Mouse (Mus musculus) midbrain, postnatal 0 days (tissue): ENCODE data around the gene H2-DMb1. TPM values are rescaled to one million over a fixed set of nuclear protein-coding genes. Genes with fewer than 3 reads are reported as not detected.

Source experiments
- ATAC-seq: fragments of 200-750 bp; cut with Nextera tagmentation; 2 replicates; pipeline ENCODE4 v1.8.0; 2017; ENCODE audit warnings: moderate number of reproducible peaks, mild to moderate bottlenecking, moderate TSS enrichment, moderate library complexity; ENCODE audit not compliant: low FRiP score
- DNase-seq: peaks from one replicate; pipeline ENCODE4 v3.0.0-alpha.2; 2015; ENCODE audit warnings: low spot score
- H3K27ac ChIP-seq: fragments of 300-500 bp; sonication (generic); 2 replicates; pipeline ENCODE4 v1.5.1; 2014; ENCODE audit warnings: low read depth, mild to moderate bottlenecking, low read length, mixed read lengths
- H3K27me3 ChIP-seq: fragments of 300-500 bp; sonication (generic); 2 replicates; pipeline ENCODE4 v1.6.1; 2014; ENCODE audit warnings: low read length, control low read depth, mixed read lengths; ENCODE audit not compliant: insufficient read depth
- H3K36me3 ChIP-seq: fragments of 300-500 bp; sonication (generic); 2 replicates; pipeline ENCODE4 v1.6.1; 2014; ENCODE audit warnings: low read length, control low read depth, mixed read lengths; ENCODE audit not compliant: insufficient read depth
- H3K4me1 ChIP-seq: fragments of 300-500 bp; sonication (generic); 2 replicates; pipeline ENCODE4 v1.6.1; 2014; ENCODE audit warnings: mild to moderate bottlenecking, control low read depth, antibody characterized with exemption, low read length, mixed read lengths; ENCODE audit not compliant: insufficient read depth
- H3K4me2 ChIP-seq: fragments of 300-500 bp; sonication (generic); 2 replicates; pipeline ENCODE4 v1.6.1; 2014; ENCODE audit warnings: low read depth, mild to moderate bottlenecking, low read length, mixed read lengths; ENCODE audit not compliant: poor library complexity, severe bottlenecking
- H3K4me3 ChIP-seq: fragments of 300-500 bp; sonication (generic); 2 replicates; pipeline ENCODE4 v1.5.1; 2014; ENCODE audit warnings: low read depth, mild to moderate bottlenecking, low read length, moderate library complexity
- H3K9ac ChIP-seq: fragments of 300-500 bp; sonication (generic); replicated peaks from 2 replicates; pipeline ENCODE4 v1.6.1; 2014; ENCODE audit warnings: mild to moderate bottlenecking, low read length, moderate library complexity, mixed read lengths; ENCODE audit not compliant: poor library complexity, severe bottlenecking
- H3K9me3 ChIP-seq: fragments of 300-500 bp; sonication (generic); 2 replicates; pipeline ENCODE4 v1.6.1; 2016; ENCODE audit warnings: low read length, control low read depth
- CTCF ChIP-seq: IDR thresholded peaks from 2 replicates; pipeline ENCODE4 v1.5.1; 2016; ENCODE audit warnings: antibody characterized with exemption, mild to moderate bottlenecking
- WGBS: fragments of 180-500 bp; shearing (Covaris S2); extraction: QIAGEN DNeasy Blood & Tissue Kit; methylation state at CpG from one replicate; pipeline ENCODE4 v1.1.7; 2014; 5-methylcytosine and 5-hydroxymethylcytosine counted together
- polyA plus RNA-seq: library from polyadenylated mRNA; unstranded; fragments of >200 nt; fragmentation: Nextera tagmentation; extraction: Ambion mirVana; gene quantifications from 2 replicates; pipeline ENCODE4 v1.2.1, GENCODE M21; 2015
- total RNA-seq: library from RNA; depleted of rRNA; stranded (reverse); fragments of >200 nt; gene quantifications from 2 replicates; pipeline ENCODE4 v1.2.3, GENCODE M21; 2014; rRNA removed

The H2-DMb1 gene
- total and polyA plus RNA-seq, 2 experiments from 2014 or later, result 2.3 to 4.7 TPM

GRCm38 (mm10) chr17:34208421-34208820 is 55.5 kb downstream of the H2-DMb1 start:
- no peak overlapping the region for H3K9ac ChIP-seq
- H3K4me3 ChIP-seq, result no peak overlapping the region
- no peaks in the 10 kb centered on the region for H3K36me3 ChIP-seq
- H3K4me1 ChIP-seq, result no peaks in the 10 kb centered on the region; the same call in 1 of the 2 replicates
- no peak for TF ChIP-seq CTCF
- ATAC-seq (no peak), DNase-seq (no peak)
- WGBS, result 27% methylated on average over 8 of the region's 10 CpGs
- no peaks in the 10 kb centered on the region for H3K9me3 ChIP-seq
- H3K4me2 ChIP-seq, result no peak overlapping the region
- H3K27ac ChIP-seq, result no peak overlapping the region
- peaks cover 40% of the 10 kb centered on the region for H3K27me3 ChIP-seq

- H3K27me3 ChIP-seq, result peaks cover 40% of the 10 kb centered on the region
- no peak overlapping the region for H3K27ac ChIP-seq
- H3K36me3 ChIP-seq, result no peaks in the 10 kb centered on the region
- peak; percentile 35 for TF ChIP-seq CTCF
- H3K4me3 ChIP-seq, result no peak overlapping the region
- no peaks in the 10 kb centered on the region; the same call in 1 of the 2 replicates for H3K4me1 ChIP-seq
- ATAC-seq, result no peak
- no peaks in the 10 kb centered on the region for H3K9me3 ChIP-seq
- DNase-seq, result no peak
- H3K9ac ChIP-seq, result no peak overlapping the region
- WGBS, result 45% methylated on average over 3 of the region's 3 CpGs
- H3K4me2 ChIP-seq, result no peak overlapping the region
Measured at GRCm38 (mm10) chr17:34209680-34210079, 56.8 kb downstream of the H2-DMb1 start.

Other genes with a start within 250 kb of the H2-DMb1 start
Only the 30 nearest of the 32 such genes appear.
- gene Daxx, start 243.7 kb upstream of the H2-DMb1 start, total RNA-seq, result 52.3 and 55.7 TPM in 2 replicates
- gene Daxx, start 243.7 kb upstream of the H2-DMb1 start, polyA plus RNA-seq, result 42.9 and 44.3 TPM in 2 replicates
- 41.4 and 44.4 TPM in 2 replicates for gene Tapbp, start 237.2 kb upstream of the H2-DMb1 start, total RNA-seq
- gene Tapbp, start 237.2 kb upstream of the H2-DMb1 start, polyA plus RNA-seq, result 29.0 and 29.1 TPM in 2 replicates
- gene Zbtb22, start 237.2 kb upstream of the H2-DMb1 start, total RNA-seq, result 44.3 and 50.9 TPM in 2 replicates
- gene Zbtb22, start 237.2 kb upstream of the H2-DMb1 start, polyA plus RNA-seq, result 18.5 and 18.6 TPM in 2 replicates
- gene Rgl2, start 223.5 kb upstream of the H2-DMb1 start, total RNA-seq, result 81.8 and 83.0 TPM in 2 replicates
- 33.1 and 38.2 TPM in 2 replicates for gene Rgl2, start 223.5 kb upstream of the H2-DMb1 start, polyA plus RNA-seq
- gene Pfdn6, start 212.7 kb upstream of the H2-DMb1 start, total RNA-seq, result 47.9 and 60.9 TPM in 2 replicates
- 170 and 185 TPM in 2 replicates for gene Pfdn6, start 212.7 kb upstream of the H2-DMb1 start, polyA plus RNA-seq
- gene Wdr46, start 212.4 kb upstream of the H2-DMb1 start, total RNA-seq, result 14.3 and 15.7 TPM in 2 replicates
- 14.6 and 17.3 TPM in 2 replicates for gene Wdr46, start 212.4 kb upstream of the H2-DMb1 start, polyA plus RNA-seq
- gene B3galt4, start 201.6 kb upstream of the H2-DMb1 start, total RNA-seq, result 8.6 and 14.1 TPM in 2 replicates
- gene B3galt4, start 201.6 kb upstream of the H2-DMb1 start, polyA plus RNA-seq, result 11.1 and 14.0 TPM in 2 replicates
- gene Vps52, start 197.3 kb upstream of the H2-DMb1 start, total RNA-seq, result 39.5 and 46.1 TPM in 2 replicates
- 65.8 and 68.6 TPM in 2 replicates for gene Vps52, start 197.3 kb upstream of the H2-DMb1 start, polyA plus RNA-seq
- gene Rps18, start 197.1 kb upstream of the H2-DMb1 start, total RNA-seq, result 742 and 975 TPM in 2 replicates
- gene Rps18, start 197.1 kb upstream of the H2-DMb1 start, polyA plus RNA-seq, result 751 and 769 TPM in 2 replicates
- gene H2-K1, start 152.7 kb upstream of the H2-DMb1 start, total RNA-seq, result 19.0 and 21.2 TPM in 2 replicates
- 17.0 and 22.2 TPM in 2 replicates for gene H2-K1, start 152.7 kb upstream of the H2-DMb1 start, polyA plus RNA-seq
- gene Ring1, start 128.4 kb upstream of the H2-DMb1 start, total RNA-seq, result 19.5 and 23.4 TPM in 2 replicates
- 17.3 and 19.5 TPM in 2 replicates for gene Ring1, start 128.4 kb upstream of the H2-DMb1 start, polyA plus RNA-seq
- 58.4 and 67.6 TPM in 2 replicates for gene H2-Ke6, start 125.0 kb upstream of the H2-DMb1 start, total RNA-seq
- 53.6 and 54.7 TPM in 2 replicates for gene H2-Ke6, start 125.0 kb upstream of the H2-DMb1 start, polyA plus RNA-seq
- 170 and 229 TPM in 2 replicates for gene Slc39a7, start 121.4 kb upstream of the H2-DMb1 start, total RNA-seq
- gene Slc39a7, start 121.4 kb upstream of the H2-DMb1 start, polyA plus RNA-seq, result 152 and 156 TPM in 2 replicates
- 53.6 and 61.2 TPM in 2 replicates for gene Rxrb, start 121.3 kb upstream of the H2-DMb1 start, total RNA-seq
- 52.7 and 53.7 TPM in 2 replicates for gene Rxrb, start 121.3 kb upstream of the H2-DMb1 start, polyA plus RNA-seq
- gene Col11a2, start 113.6 kb upstream of the H2-DMb1 start, total RNA-seq, result 17.9 and 24.3 TPM in 2 replicates
- 4.1 and 4.6 TPM in 2 replicates for gene Col11a2, start 113.6 kb upstream of the H2-DMb1 start, polyA plus RNA-seq
- gene H2-Oa, start 60.7 kb upstream of the H2-DMb1 start, total RNA-seq, result not detected in 2 replicates
- 0.23 TPM in 1 of 2 replicates, not detected in the other for gene H2-Oa, start 60.7 kb upstream of the H2-DMb1 start, polyA plus RNA-seq
- gene H2-DMa, start 33.5 kb upstream of the H2-DMb1 start, total RNA-seq, result 23.8 and 39.0 TPM in 2 replicates
- 24.8 and 26.1 TPM in 2 replicates for gene H2-DMa, start 33.5 kb upstream of the H2-DMb1 start, polyA plus RNA-seq
- 219 and 233 TPM in 2 replicates for gene Brd2, start 30.4 kb upstream of the H2-DMb1 start, total RNA-seq
- gene Brd2, start 30.4 kb upstream of the H2-DMb1 start, polyA plus RNA-seq, result 107 and 124 TPM in 2 replicates
- 0.16 and 0.47 TPM in 2 replicates for gene H2-DMb2, start 9.8 kb upstream of the H2-DMb1 start, total RNA-seq
- gene H2-DMb2, start 9.8 kb upstream of the H2-DMb1 start, polyA plus RNA-seq, result 1.4 and 1.6 TPM in 2 replicates
- gene Tap1, start 34.5 kb downstream of the H2-DMb1 start, total RNA-seq, result 7.1 and 16.5 TPM in 2 replicates
- 7.7 and 8.3 TPM in 2 replicates for gene Tap1, start 34.5 kb downstream of the H2-DMb1 start, polyA plus RNA-seq
- gene Psmb9, start 34.7 kb downstream of the H2-DMb1 start, total RNA-seq, result 0.99 and 1.1 TPM in 2 replicates
- gene Psmb9, start 34.7 kb downstream of the H2-DMb1 start, polyA plus RNA-seq, result 2.0 and 3.3 TPM in 2 replicates
- 1.7 and 2.8 TPM in 2 replicates for gene Psmb8, start 44.6 kb downstream of the H2-DMb1 start, total RNA-seq
- gene Psmb8, start 44.6 kb downstream of the H2-DMb1 start, polyA plus RNA-seq, result 4.2 and 5.3 TPM in 2 replicates
- gene Tap2, start 50.5 kb downstream of the H2-DMb1 start, total RNA-seq, result 1.8 and 2.0 TPM in 2 replicates
- gene Tap2, start 50.5 kb downstream of the H2-DMb1 start, polyA plus RNA-seq, result 2.9 and 4.2 TPM in 2 replicates
- gene H2-Ob, start 85.8 kb downstream of the H2-DMb1 start, total RNA-seq, result 1.1 and 1.2 TPM in 2 replicates
- gene H2-Ob, start 85.8 kb downstream of the H2-DMb1 start, polyA plus RNA-seq, result 0.31 and 0.55 TPM in 2 replicates
- 0.57 and 1.4 TPM in 2 replicates for gene H2-Ab1, start 104.6 kb downstream of the H2-DMb1 start, total RNA-seq
- 1.5 and 2.7 TPM in 2 replicates for gene H2-Ab1, start 104.6 kb downstream of the H2-DMb1 start, polyA plus RNA-seq
- 0.66 TPM in 1 of 2 replicates, not detected in the other for gene H2-Aa, start 134.8 kb downstream of the H2-DMb1 start, total RNA-seq
- gene H2-Aa, start 134.8 kb downstream of the H2-DMb1 start, polyA plus RNA-seq, result 0.29 and 0.81 TPM in 2 replicates
- gene H2-Eb1, start 152.8 kb downstream of the H2-DMb1 start, total RNA-seq, result 0.88 and 1.7 TPM in 2 replicates
- 5.0 and 5.2 TPM in 2 replicates for gene H2-Eb1, start 152.8 kb downstream of the H2-DMb1 start, polyA plus RNA-seq
- 0.22 and 0.33 TPM in 2 replicates for gene H2-Eb2, start 172.6 kb downstream of the H2-DMb1 start, total RNA-seq
- gene H2-Eb2, start 172.6 kb downstream of the H2-DMb1 start, polyA plus RNA-seq, result 0.06 and 0.09 TPM in 2 replicates
- not detected in 2 replicates for gene Btnl2, start 201.8 kb downstream of the H2-DMb1 start, total RNA-seq
- not detected in 2 replicates for gene Btnl2, start 201.8 kb downstream of the H2-DMb1 start, polyA plus RNA-seq
- not detected in 2 replicates for gene Btnl1, start 224.1 kb downstream of the H2-DMb1 start, total RNA-seq
- not detected in 2 replicates for gene Btnl1, start 224.1 kb downstream of the H2-DMb1 start, polyA plus RNA-seq